Mouse (Mus musculus) heart, postnatal 36 days (tissue): ENCODE data around the gene Errfi1. TPM values are rescaled to one million over a fixed set of nuclear protein-coding genes. Genes with fewer than 3 reads are reported as not detected.
"Not testable (repeated sequence)": the region's sequence is repeated elsewhere in the genome, so short reads cannot be mapped to it uniquely, and the experiment has no call there.

Experiments
- DNase-seq, 2 experiments: peaks; one replicate each; pipeline ENCODE4 v3.0.0; 2021 to 2022
- intact Hi-C: fragments of 180-260 bp; cut with DNase I; formaldehyde crosslinking; loops from one replicate; pipeline ENCODE4 v1.15.1; 2025
- total RNA-seq, 2 experiments: library from RNA; stranded (reverse); gene quantifications; 2 replicates each; pipeline ENCODE4 v1.2.3; 2021

Errfi1 gene
- total RNA-seq, 2 experiments from 2014 or later, result 13.7 to 19.6 TPM

DNA sequence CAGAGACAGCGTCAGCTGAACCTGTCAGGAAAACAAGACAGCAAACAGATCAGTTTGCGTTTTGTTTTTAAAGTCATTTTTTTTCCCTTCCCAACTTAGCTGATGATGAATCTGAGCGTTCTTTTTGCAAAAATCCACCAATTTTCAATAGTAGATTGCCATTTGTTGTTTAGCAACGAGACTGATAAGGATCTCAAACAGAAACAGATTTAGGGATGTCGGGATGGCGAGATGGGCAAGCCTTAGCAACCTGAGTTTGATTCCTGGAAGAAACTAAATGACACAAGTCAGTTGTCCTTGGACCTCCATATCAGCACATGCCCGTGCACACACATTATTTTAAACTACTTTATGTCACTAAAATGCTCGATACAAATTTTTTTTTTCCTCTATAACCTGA lies 19.0 kb downstream of the Errfi1 start:
- DNase-seq, result no peak
- intact Hi-C loops, result no loop called here

DNA sequence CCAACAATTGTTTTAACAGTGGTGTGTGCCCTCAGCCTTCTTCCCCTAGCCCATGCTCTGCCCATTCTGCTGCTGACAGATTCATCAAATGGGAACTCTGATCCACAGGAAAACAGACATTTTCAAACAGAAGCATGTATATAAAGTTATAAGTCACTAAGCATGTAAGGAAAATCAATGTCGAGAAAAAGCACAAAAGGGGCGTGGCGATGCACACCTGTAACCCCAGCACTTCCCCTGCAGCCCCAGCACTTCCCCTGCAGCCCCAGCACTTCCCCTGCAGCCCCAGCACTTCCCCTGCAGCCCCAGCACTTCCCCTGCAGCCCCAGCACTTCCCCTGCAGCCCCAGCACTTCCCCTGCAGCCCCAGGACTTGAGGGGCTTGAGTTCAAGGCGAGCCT lies 20.7 kb downstream of the Errfi1 start:
- DNase-seq, intact Hi-C loops: not testable (repeated sequence)

DNA sequence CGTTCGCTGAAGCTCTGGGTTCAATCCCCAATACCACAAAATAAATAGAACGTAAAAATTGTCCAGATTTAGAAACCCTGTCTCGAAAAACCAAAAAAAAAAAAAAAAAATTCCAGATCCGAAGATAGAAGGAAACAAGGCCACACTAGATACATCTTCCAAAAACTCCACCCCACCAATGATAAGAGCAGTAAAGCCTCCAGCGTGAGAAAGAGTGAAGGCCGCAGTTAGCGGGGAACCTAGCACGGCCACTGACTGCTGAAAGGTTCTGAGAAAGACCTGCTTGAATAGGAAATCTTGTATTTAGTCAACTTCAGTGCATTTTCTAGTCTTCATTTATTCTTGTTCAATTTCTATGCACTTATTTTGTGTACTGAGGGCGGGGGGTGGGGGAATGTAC lies 21.7 kb downstream of the Errfi1 start:
- intact Hi-C loops, result no loop called here
- no peak for DNase-seq

DNA sequence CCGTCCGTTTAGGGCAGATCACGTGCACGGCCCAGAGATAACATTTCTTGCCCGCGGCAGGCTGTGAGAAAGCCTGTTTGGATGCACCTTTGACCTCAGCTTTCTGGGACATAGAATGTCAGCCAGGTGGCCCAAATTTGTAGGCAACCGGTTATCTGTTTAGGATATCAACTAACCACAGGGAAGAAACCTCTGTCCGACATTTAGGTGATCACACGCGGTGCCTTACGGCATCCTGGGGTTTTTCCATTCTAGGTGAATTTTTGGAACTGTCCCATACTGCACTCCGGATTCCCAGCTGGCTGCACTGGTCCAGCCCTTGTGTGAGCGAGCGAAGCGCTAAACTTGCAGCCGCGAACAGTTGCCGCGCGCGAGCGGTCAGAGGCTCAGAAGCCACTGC lies 25.9 kb downstream of the Errfi1 start:
- intact Hi-C loops, result no loop called here
- no peak for DNase-seq

DNA sequence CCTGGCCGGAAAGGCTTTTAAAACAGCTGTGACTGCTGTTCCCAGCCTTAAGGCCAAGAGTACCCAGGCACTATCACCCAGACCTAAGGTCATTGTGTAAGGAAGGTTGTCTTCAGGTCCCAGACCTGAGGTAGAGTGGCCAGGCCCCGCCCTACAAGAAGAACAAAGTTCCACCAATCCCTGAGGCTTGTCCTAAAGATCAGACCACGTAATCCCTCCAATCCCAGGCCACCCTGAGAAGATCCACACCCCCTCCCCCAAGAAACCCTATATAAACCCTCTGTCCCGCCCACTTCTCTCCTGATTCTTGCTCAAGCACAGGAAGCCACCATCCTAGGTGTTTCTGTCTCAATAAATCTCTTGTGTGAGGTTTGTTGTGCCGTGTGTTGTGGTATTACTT lies 26.6 kb downstream of the Errfi1 start:
- no peak for DNase-seq
- intact Hi-C loops, result no loop called here

DNA sequence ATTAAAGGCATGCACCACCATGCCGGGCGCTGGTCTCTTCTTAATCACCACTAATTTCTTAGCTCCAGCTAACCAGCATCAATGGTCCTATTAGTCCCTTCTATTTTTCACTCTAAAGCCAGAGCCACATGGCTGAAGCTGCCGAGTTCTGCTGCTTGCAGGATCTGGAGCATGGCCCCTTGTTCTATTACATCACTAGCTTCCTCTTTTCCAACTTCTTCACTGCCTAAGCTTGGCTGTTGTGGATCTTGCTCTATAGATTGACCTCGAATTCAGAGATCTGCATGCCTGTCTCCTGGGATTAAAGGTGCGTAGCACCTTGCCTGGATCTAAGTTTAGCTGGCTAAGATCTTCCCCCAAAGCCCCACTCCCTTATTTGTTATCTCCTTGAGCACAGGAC lies 28.9 kb downstream of the Errfi1 start:
- intact Hi-C loops, result no loop called here
- DNase-seq, result no peak

DNA sequence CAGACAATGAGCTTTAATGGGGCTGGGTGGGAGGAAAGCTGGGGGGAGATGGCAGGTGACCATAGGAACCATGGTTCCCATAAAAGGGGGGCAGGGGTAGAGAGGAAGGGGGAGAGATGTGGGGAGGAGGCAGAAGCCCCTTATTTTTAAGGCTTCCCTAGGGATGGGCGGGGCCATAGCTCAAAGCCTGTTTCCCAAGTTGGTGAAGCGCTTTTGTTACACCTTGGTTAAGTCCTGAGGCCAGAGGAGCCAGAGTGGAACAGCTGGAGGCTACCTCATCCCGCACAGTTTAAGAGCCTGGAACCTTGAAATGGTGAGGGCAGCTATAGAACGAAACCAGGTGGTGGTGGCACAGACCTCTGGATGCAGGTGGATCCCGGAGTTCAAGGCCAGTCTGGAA lies 34.2 kb downstream of the Errfi1 start:
- DNase-seq, result no peak
- intact Hi-C loops, result no loop called here

DNA sequence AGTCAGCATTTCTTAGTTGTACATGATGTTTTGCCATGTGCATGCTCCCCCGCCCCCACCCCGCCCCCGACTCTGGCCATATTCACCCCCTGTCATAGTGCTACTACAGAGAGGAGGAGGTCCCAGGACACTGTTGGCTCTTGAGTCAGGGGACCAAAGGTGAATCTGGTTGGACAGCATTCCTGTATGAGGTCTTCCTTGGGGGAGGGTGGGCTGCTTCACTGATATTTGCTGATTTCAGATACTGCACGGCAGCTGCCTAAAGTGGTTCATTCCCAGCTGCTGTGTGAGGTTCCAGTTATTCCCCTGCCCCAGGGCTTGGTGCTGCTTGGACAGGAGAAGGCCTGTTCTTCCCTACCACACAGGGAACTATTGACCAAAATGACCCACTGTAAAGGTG lies 34.8 kb downstream of the Errfi1 start:
- DNase-seq, result no peak
- intact Hi-C loops, result no loop called here

DNA sequence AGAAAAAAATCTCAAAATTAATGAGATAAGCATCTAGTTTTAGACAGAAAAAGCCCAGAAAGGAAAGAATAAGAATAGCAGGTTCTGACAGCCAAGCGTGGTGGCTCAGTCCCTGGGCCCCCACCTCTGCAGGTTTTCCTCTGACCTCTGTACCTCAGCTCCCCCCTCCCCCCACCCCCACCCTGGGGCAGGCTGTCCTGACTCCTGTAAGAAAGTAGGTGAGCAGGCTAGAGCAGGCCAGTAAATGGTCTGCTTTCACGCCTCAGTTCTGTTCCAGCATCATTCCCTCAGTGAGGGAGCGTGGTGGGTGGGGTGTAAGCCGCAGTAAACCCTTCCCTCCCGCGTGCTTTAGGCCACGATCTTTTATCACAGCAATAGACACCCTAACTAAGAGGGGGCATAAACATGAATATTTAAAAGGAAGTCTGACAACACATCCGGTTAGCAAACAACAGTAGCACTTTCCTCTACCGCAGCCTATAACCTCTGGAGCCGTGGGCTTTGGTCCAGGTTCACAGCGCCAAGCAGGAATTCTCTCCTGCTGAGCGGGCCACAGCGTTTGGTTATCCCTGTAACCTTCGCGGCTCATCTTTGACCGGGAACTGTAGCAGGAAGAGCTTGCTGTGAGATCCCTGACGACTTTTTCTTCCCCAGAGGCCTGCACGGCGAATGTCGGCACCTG lies 35.7 kb downstream of the Errfi1 start:
- intact Hi-C loops, result no loop called here
- no peak for DNase-seq

DNA sequence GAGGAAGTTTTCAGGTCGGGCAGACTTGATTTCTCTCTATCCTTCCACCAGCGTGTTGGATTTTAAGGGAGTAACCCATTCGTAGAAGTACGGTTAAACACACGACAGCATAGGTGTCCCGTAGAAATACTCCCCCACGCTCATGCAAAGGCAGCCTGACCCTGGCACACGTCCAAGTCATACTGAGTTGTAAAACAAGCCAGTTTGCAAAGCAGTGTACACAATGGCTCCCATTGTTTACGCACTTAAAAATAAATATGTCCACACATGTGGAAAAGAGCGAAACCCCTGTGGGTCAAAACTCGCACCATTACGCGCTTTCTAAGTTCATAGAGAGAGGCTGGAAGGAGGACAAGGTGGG lies 36.2 kb downstream of the Errfi1 start:
- intact Hi-C loops, result no loop called here

DNA sequence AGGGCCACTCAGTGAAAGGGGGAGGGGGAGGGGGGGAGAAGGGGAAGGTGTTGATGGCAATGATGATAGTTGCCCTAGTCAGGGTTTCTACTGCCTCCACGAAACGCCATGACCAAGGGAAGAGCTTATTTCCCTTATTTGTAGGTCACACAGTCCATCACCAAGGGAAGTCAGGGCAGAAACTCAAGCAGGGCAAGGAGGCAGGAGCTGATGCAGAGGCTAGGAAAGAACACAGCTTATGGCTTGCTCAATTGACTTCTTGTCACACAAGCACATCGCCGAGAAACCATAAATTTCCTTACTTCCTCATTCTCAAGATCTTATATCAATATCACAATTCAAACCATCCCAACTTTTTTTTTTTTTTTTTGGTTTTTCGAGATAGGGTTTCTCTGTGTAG lies 37.6 kb downstream of the Errfi1 start:
- DNase-seq, result no peak
- intact Hi-C loops, result no loop called here

More for the DNA sequence above, 36.2 kb downstream of the Errfi1 start:
- no peak for DNase-seq

DNA sequence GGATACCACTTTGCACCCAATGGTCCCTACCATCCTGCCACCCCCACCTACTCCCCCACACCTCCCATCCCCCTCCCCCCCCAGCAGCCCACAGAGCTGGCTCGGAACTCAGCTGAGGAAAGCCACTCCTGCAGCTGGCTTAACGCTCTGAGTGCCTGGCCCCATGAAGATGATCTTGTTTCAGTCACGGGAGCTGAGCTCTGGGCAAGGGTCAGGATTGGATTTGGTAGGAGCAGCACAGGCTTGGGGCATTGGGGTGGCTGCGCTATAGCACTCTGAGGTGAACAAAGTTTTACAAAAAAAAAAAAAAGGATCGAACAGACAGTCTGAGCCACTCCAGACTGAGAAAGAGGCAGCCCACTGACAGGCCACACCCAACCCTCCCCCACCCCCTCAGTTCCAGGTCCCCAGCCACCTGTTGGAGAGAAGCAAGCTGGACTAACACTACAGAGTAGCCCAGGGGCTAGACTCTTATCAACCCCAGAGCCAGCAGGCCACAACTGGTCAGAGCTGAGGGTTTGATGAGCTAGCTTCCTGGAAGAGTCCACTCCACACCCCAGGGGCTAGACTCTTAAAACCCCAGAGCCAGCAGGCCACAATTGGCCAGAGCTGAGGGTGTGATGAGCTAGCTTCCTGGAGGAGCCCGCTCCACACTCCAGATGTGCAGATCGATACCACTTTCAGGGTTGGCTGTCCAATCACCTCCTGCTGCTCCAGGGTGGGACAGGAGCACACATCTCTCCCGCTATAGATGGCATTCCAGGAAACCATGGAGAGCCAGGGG lies 41.2 kb downstream of the Errfi1 start:
- DNase-seq, result no peak
- intact Hi-C loops, result loop anchor here (5.0 kb wide), 1 partner anchor 93 kb away; no protein-coding TSS in a partner anchor

DNA sequence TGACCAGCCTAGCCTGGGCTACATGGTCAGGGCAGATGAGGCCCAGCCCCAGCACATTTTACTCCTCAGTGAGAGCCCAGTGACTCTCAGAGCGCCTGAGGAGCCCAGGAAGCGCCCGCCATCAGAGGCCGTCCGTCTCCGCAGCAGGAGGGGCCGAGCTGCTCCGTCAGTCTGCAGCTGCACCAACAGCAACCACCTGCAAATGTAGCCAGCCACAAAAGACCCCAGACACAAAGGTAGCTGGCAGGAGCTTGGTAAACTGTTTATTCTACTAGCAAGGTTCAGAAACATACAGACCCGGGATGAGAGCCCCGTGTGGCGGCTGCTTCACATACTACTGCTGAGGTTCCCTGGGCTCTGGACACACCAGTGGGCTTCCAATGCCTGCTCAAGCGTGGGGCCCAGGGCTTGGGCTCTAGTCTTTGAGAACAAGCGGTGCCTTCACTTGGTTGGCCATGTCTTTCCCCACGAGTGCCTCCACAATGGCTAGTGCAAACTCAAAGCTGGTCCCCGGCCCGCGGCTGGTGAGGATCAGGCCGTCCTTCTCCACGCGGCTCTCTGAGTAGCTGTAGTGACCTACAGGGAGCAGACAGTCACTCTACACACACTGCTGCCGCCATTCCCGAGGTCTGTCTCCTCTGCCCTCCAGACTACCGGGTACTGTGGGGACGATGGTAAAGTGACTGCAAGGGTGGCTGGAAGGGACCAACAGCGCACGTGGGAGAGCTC lies 43.3 kb downstream of the Errfi1 start:
- DNase-seq, result no peak
- intact Hi-C loops, result loop anchor here (5.0 kb wide), 1 partner anchor 95 kb away; no protein-coding TSS in a partner anchor

DNA sequence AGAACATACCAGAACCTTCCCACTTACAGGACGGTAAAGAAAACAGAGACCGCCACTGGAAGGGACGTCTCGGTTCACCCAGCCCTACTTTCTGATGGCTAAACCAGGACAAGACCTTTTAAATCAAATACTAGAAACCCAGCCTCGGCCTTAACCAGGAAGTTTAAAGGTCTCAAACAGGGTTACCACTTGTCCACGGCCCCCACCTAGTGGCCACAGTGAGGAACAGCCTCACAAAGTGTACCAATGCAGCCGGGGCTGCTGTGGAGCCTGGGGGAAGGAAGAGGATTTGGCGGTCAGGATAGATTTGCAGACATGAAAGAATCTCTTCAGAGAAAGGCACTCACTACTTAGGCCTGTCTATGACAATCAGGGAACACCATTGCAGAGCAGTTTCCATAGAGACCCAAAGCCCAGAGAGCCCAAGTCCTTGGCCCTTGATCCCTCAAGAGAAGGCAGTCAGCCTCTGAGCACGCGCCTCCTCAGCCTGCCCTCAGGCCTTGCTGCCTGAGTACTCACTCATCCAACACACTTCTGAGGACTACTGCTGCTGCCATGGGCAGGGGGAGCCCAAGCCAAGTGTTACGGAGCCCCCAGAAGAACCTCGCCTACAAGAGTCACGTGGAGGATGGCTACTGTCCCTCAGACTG lies 45.1 kb downstream of the Errfi1 start:
- DNase-seq, result peak; percentile 69 to 81
- intact Hi-C loops, result loop anchor here (1.0 to 5.0 kb wide), 3 partner anchors 44 to 243 kb away; no protein-coding TSS in a partner anchor

DNA sequence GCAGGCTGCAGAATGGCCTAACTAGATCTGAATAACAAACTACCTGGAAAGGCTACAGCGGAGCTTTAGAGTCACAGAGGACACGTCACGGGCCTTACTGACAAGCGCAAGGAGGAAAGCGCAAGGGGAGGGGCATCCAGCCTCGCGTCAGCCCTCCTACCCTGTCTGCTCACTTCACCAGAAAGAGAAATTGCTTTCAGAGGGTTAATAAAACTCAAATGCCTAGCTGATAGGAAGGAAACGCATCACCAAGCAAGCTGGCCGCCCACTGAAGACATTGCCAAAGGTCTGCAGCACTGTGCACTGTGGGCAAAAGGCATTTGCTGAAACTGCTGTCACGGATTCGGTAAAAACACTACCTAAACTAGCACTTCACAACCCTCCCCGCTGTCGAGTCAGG lies 46.8 kb downstream of the Errfi1 start:
- DNase-seq, result no peak
- intact Hi-C loops, result loop anchor here (10.0 kb wide), 1 partner anchor 656 kb away; no protein-coding TSS in a partner anchor

DNA sequence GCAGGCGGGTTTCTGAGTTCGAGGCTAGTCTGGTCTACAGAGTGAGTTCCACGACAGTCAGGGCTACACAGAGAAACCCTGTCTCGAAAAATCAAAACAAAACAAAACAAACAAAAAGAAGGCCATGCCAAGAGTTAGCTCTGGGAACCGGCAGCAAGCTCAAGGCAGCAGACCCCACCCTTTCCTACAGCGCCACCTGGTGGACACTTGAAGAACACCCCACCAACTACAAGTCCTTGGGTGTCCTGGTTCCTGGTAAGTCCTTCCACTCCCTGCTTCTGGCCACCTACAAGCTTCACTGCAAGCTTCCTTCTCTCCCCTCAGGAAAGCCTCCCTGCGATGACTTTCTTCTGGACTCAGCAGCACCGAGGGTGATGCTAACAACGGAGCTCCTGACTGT lies 47.9 kb downstream of the Errfi1 start:
- peak; percentile 83 to 85 for DNase-seq
- intact Hi-C loops, result loop anchor here (10.0 kb wide), 1 partner anchor 657 kb away; no protein-coding TSS in a partner anchor

DNA sequence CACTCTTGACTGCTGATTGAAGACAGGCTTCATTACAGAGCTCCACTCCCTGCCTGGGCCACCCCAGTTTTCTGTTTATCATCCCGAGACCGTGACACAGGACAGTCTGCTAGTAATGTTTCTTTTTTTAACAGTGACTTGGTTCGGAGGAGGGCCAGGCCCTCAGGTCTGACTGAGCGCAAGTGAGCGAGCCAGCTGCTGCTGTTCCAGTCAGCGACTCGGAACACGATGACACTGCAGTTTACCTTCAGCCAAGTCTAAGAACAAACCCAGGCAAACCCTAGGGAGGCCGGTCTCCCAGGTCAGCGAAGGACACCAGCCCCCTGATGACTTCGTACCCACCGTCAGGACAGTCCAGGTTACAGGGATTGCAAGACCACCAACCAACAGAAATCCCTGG lies 48.3 kb downstream of the Errfi1 start:
- DNase-seq, result no peak
- intact Hi-C loops, result loop anchor here (10.0 kb wide), 1 partner anchor 657 kb away; no protein-coding TSS in a partner anchor

DNA sequence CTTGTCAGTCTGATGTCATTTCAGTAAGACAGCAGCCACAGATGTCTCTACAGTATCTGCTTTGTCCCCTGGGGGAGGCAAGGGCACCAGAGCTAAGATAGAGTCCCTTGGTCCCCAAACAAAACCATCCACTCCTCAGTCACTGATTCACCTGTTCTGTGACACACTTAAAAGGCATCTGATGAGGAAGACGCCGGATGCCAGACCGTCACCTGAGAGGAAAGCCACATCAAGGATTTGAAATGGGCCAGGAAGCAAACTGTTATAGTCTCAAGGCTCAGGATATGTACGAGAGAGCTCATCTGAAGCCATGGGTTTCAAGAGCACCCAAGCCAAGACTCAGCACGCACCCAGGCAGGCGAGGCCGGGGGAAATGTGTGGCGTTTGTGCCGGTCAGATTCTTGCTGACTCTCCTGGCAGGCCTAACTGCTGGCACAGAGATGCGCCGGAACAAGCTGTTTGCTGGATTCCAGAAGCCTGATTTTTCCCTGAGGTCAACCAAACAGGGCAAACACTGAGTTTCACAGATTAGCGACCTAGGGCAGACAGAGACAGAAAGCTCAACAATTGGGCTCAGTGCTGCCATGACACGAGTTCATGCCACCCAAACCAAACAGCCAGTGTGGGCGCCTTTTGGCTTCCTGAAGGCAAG lies 49.5 kb downstream of the Errfi1 start:
- no peak for DNase-seq
- intact Hi-C loops, result loop anchor here (10.0 kb wide), 1 partner anchor 658 kb away; no protein-coding TSS in a partner anchor

DNA sequence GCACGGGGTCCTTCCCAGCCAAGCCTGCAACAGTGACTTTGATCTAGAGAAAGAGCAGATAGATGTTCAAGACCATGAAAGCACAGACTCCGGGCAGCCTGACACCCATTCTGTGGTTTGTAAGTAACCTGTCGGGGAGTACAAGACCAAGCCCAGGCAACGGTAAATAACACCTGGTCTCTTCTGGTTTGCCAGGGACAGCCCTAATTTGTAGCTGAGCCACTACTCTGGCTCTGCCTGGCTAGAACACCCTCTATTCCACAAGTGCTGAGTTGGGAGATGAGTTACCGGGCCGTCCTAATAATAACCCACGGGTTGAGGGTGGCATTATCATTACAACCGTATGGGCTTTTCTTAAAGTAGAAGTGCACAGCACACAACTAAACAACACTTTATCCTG lies 53.4 kb downstream of the Errfi1 start:
- intact Hi-C loops, result loop anchor here (10.0 kb wide), 1 partner anchor 662 kb away; no protein-coding TSS in a partner anchor
- DNase-seq, result no peak

DNA sequence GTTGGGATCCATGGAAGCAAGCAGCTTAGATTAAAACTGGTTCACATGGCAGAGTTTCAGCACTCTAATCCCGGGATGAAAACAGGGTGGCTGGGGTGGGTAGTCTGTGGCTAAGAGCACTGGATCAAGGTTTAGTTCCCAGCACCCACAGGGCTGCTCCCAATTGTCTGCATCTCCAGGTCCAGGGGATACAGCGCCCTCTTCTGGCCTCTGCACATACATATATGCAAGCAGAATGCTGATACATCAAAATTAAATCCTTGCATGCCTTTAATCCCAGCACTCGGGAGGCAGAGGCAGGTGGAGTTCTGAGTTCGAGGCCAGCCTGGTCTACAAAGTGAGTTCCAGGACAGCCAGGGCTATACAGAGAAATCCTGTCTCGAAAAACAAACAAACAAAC lies 54.8 kb downstream of the Errfi1 start:
- intact Hi-C loops, result loop anchor here (10.0 kb wide), 1 partner anchor 664 kb away; no protein-coding TSS in a partner anchor
- not testable (repeated sequence) for DNase-seq
